Mouse (Mus musculus) cerebellum, adult 18-20 months (tissue): ENCODE results near the gene Wfdc1.

ENCODE experiments used
- DNase-seq, 2 experiments: peaks; one replicate each; pipeline ENCODE4 v3.0.0; 2021

Wfdc1 gene

DNA sequence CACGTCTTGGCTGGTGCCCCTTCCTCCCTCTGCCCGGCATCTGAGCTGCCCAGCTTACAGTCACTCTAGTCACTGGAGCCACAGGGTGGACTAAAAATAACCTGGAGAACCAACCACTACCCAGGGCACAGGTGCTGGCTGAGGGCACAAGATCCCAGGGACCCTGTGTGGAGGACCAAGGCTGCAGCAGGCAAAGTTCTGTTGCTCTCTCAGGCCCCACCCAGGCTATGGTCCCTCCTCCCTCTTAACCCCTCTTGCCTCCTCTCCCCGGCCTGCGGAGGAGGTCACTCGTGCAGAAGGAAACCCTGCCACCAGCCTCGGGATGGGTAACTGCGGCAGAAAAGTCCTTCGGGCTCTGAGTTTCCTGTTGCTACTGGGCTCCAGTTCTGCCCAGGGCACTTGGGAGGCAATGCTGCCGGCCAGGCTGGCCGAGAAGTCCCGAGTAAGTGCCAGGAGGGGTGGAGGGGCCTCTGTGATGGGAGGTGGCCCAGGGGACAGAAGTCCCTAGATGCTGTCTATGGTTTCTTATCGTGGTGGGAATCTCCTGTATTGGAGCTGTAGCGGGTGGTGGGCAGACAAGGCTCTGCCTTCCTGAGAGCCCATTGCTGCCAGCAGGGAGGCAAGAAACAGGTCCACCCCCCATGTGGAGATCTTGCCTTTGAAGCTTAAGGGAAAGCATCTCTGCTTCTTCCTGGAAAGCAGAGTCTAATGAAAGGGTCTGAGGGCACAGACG, at the start of gene Wfdc1:
Gene Wfdc1 (plus strand): TSS at position 147 of the 733 bp plus-strand sequence.
- no peak for DNase-seq

DNA sequence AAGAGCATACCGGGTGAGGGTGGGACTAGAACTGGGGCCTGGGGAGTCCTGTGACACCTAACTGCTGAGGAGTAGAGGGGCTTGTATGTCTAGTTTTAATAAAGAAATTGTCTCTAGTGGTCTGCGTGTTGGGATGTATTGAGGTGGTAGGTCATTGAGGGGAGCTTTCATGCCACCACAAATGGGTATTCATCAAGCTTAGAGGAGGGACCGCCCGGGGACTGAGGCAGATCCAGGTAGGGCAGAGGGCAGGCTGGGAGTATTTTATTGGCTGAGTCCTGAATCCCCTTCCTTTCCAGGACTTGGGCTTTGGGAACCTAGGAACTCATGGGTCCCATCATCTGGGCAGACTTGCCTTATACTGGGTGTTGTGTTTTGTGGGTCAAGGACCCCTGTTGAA, 49.4 kb upstream of the Wfdc1 start:
- no peak for DNase-seq

DNA sequence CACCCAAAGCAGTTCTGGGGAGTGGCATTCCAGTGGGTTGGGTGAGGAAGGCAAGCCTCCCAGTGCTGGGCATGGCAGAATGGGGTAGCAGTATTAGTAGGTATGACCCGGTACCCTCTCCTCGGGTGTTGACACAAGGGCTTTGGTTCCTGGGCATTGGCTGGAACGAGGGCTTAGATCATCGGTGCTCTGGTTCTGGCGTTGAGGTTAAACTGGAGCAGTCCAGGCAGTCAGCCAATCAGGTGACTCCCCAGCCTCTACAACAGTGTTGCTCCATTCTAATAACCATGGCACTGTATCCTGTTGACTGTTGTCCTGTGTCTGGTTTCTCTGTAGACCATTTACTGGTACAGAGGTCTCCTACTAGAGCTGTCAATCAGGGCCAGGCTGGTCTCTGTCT, 48.6 kb upstream of the Wfdc1 start:
- no peak for DNase-seq

DNA sequence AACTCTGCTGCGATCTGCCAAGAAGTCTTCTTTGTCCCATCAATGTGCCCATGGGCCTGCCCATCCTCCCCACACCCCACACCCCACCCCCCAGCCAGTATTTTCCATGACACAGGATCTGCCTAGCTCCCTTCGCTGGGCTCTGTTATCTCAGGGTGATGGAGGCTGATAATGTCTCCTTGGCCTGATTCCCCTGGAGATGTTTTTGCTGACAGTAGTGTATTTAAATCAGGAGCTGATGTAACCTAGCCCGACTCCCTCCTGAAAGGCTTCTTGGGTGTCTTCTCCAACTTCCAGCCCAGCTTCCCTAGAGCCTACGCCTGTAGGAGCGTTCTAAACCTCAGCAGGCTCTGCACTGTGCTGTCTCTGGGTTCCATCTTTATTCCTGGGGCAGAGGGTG, 47.3 kb upstream of the Wfdc1 start:
- no peak for DNase-seq

DNA sequence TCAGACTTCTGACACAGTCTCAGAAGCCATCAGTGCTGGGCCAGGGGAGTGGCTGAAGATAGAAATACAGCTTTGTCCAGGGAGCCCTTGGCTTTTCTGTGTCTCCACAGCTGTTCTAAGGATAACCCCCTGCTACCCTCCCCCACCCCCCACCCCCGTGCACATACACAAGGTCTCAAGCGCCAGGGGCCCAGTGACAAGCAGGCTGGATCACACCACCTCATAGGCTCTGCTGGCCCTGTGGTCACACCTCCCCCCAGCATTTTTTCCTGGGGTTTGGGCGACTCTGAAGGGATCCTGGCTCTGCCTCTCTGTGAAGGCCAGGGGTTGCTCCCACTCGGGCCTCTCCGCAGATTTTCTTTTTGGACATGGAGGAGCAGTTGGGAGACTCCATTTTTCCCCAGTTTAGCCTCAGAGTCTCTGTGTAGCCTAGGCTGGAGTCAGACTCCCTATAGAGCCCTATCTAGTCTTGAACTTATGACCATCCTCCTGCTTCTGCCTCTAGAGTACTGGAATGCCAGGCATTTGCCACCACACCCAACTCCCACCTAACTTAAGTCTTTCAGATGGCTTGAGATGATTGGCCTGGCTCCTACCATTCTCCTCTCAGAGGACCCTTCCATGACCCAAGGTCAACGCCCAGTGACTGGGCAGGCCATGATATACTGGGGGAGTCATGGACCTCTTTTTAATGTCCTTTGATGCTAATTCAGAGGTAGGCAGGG, 45.9 kb upstream of the Wfdc1 start:
- DNase-seq: no peak

DNA sequence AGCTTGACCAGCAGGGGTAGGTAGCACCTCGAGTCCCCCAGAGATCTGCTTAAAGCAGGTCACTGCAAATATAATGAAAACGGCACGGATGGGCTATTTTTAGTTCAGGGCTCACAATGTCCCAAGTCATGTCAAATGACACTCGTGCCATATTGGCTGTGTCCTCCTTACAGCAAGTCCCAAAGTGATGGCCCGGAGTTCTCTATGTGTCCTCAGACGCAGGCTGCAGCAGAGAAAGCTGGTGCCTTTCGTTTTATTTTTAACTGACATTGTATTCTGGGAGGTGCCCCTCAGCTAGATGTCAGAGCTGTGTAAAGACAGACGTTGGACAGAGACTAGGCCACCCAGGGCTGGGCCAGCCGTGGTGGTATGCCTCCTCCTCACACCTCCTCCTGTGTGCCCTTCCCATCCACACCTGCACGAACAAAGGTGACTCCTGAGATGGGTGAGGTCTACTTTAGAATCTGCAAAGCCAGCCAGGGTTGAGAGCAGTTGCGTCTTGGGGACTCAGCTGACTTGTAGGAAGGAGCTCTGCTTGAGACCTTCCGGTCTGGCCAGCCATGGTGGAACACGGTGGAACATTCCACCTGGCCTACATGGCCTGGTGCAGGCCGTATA, 45.2 kb upstream of the Wfdc1 start:
- DNase-seq: no peak

DNA sequence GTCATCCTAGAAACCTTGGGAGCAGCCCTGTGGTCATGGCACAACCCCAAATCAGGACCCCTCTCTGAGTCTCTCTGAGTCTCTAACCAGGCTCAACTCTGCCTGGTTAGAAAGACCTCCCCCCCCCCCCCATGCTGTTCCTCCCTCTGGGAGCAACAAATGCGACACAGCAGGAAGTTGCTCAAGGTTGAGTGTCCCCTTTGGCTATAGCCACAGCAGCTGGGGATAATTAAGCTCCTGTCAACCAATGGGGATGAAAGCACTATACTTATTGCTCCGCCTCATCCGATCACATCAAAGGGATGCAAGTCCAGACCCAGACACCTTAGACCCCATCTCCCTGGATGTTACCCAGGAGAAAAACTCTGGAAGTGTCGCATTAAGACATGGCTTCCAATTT, 43.6 kb upstream of the Wfdc1 start:
- no peak for DNase-seq

DNA sequence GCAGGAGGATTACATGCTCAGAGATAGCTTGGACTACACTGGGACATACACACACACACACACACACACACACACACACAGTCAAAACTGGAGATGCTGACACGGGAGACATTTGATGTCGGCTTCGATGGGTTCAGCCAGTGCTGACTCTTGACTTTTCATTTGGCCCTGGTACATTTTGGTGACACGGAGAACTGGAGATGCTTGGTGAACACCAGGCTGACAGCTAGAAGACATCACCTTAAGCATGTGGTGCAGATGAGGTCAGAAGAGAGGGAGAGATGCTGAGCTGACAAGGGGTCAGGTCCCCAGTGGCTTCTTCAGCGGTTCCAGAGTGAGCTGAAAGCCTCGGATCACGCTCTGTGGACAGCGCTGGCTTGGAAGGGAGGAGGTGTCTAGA, 43.1 kb upstream of the Wfdc1 start:
- no peak for DNase-seq

DNA sequence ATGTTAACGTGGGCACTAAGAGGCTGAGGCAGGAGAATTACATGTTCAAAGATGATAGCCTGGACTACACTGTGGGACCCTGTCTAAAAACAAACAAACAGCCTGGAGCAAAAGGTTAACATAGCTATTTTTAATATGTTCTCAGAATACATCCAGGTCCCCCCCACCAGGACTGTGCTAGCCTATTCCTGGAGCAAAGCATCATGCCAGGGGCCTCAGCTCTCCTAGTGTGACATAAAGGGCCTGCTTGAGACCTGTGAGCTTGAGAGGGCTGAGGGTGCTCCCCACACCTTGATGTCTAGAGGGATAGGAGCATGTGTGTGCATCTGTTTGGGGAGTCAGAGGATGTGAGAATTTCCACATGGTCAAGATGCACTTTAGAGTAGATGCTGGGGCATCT, 42.4 kb upstream of the Wfdc1 start:
- no peak for DNase-seq

DNA sequence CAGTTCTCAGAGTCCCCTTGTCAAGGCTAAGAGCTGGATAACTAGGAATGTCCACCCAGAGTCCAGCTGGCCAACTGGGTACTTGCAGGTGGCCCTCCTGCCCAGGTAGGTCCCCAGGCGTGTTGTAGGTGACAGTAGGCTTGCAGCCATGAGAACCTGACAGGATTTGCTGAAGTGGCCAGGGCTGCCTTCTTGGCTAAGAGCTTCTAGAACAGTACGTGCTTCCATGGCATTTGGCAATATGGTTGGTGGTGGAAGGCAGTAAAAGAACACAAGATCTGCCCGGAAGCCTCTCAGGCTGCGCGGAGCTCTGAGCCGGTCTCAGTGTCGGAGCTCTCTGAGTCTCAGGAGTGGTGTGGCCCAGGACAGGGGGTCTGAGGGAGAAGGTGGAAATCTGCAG, 41.2 kb upstream of the Wfdc1 start:
- no peak for DNase-seq

DNA sequence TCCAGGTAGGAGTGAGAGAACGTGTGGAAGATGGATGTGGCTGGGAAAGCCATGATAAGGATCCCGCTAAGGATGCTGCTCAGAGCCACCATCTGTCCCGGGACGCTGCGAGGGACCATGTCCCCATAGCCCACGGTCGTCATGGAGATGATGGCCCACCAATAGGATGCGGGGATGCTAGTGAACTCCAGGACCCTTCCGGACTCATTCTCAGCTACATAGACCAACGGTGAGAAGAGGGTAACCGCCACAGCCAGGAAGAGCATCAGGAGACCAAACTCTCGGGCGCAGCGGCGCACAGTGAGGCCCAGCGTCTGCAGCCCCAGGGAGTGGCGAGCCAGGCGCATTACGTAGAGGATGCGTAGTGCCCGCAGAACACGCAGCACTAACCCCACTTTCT, 40.4 kb upstream of the Wfdc1 start:
- DNase-seq: no peak

DNA sequence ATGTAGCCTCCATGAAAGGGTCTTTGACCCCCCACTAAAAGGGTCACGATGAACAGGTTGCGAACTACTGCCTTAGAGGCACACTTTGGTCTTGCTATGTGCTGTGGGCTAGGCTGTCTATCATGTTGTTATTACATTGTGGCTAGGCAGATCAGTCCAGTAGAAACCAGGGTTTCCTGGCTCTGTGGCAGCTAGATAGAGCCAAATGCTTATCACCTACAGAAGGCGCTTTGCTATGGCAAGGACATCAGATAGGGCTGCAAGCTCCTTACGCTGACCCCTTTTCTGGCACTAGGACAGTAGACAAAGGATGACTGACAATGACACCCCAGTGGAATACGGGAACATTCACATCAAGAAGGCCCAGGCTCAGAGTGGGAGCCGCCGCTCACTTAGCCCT, 39.0 kb upstream of the Wfdc1 start:
- DNase-seq: no peak

DNA sequence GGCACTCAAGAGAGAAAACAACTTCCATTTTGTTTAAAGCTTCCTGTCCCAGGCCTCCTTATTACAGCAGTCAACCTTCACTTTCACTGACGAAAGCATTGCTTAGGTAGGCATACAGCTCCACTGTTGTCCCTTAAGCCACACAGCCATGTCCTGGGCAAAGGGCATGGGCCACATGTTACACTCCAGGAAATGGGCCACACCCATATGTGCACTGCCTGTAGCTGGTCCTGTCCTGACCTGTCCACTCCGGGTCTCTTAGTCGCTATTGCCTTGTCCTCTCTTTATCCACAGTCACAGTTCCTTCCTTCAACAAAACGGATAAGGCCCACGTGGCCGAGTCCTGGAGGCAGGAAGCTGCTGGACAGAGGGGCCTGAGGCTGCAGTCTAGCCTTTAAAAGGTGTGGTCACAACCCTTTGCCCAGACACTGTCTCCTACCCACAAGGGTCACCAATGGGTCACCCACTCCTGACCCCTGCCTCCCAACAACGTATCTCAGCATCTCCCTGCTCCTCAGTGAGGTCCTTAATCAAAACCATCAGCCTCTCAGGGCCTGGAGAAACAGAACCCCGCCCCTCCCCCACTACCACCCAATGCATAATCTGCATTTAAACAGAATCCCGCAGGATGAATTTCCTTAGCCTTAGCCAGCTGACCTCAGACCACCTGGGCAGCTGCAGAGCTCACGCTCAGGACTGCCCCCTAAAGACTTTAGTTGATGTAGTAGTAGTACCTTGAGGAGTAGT, 38.4 kb upstream of the Wfdc1 start:
- DNase-seq: no peak

DNA sequence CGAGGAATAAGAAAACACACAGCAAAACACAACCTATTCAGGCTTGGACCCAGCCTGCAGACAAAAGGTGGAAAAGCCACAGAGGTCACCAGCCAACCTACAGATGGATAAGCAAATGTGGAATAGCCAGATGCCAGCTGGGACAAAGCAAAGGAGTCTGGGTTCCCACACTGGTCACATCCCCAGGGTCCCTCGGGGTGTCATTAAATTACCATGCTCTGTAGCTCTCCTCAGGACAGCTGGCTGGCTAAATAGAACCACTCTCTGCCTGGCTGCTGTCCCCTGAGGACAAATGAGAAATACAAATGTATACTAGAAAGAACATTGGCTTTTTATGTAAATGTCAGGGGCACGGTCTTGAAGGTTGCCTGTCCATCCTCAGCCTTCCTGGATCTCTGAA, 35.3 kb upstream of the Wfdc1 start:
- no peak for DNase-seq

DNA sequence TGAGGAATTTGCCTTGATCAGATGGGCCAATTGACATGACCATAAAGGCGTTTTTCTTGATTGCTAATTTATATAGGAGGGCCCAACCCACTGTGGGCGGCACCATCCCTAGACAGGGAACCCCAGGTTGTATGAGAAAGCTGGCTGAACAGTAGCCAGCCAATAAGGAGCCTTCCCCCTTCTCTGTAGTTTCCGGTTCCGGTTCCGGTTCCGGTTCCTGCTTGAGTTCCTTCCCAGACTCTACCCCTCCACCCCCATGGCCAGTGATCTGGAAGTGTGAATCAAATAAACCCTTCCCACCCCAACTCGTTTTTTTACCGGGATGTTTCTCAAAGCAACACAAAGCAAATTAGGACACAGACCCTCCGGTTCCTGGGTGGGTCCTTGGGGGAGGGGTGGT, 33.9 kb upstream of the Wfdc1 start:
- no peak for DNase-seq

DNA sequence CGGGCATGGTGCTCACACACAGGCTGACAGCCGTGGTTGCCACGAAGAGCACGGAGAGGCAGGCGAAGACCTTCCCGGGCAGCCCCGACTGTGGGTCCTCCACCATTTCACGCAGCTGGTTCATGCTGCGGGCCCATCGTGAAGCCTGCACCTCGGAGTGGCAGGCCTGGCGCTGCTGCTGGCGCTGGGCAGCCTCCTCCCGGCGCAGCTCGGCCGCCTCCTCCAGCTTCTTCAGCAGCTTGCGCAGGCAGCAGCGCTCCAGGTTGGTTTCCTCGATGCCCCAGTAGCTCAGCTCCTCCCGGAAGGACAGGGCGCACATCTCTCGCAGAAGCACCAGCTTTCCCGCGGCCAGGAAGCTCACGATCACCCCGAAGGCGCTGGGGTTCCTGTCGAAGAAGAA, 33.3 kb upstream of the Wfdc1 start:
- no peak for DNase-seq

DNA sequence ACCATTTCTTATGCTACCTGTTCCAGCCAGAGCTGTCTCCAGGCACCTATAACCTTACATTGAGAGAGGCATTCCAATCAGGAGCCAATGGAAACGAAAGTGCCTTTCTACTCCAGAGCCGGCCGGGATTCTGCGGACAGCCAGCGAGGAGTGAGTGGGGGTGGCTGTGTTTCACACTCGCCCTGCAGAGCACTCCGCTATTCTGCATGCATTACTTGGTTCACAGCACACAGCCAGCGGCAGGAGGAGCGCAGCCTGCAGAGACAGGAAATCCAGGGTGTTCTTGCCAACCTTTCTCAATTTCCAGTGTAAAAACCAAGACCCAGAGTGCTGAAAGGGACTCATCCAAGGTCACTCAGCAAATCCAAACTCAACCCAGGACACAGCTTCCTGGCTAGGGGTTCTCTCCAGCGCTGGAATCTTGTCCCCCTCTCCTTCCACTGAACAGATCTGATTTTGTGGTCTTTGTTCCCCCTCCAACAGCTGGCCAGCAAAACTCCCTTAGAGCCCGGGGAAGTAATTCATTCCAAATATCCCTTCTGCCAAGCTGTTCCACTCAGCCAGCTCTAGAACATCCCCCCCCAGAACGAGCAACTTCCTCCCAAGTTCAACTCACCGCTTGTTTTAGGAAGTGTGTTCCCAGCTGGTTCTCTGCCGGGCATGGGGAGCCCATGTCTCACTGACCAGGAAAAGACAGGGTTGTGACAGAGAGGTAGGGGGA, 31.4 kb upstream of the Wfdc1 start:
- DNase-seq: no peak

DNA sequence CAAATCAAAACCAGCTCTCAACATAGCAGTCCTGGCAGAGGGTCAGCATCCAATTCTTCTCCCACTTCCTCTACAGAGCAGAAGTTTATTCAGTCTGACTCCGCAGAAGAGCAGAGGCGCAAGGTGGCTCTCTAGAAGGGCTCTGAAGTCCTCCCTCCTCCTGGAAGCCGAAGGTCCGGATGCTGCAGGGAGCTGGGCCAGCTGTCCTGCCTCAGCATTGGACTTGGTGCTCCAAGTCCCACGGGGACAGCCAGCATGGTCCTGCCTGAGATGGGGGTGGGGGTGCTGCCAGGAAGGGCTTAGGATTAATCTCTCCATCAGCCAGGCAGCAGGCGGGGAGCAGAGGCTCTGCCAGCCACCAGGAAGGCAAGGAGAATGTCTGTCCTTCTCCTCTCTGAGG, 30.8 kb upstream of the Wfdc1 start, which contains the start of gene Kcng4:
Gene Kcng4 (minus strand): TSS at position 303 of the 400 bp plus-strand sequence.
- DNase-seq: peak in 1 of 2 experiments; percentile 9

DNA sequence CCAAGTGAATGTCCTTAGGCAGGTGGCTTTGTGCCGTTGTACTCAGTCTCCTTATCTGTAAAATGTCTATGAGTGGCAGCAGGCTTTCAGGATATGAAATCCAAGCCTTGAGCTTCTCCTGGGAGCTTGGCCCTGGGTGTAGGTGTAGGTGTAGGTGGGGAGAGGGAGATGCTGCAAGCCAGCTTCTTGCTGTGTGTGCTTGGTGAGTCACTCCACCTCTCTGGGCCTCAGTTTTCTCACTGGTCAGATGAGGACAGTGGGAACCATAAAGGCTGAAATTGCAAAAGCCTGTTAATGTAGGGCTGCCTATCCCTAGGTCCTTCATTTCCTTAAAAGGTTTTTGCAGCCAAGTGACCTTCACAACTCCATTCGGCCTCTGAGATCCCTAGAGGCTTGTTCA, 30.2 kb upstream of the Wfdc1 start:
- DNase-seq: no peak

DNA sequence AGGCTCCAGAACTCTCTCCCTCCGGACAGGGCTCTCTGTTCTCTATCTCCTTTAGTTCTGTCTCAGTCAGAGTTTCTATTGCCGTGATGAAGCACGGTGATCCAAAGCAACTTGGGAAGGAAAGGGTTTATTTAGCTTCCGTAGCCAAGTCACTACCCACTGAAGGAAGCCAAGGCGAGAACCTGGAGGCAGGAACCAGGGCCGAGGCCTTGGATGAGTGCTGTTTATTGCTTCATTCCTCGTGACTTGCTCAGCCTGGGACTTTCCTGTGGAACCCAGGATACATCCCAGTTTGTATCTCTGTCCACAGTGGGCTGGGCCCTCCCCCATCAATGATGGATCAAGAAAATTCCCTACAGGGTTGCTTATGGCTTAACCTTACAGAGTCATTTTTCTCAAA, 29.4 kb upstream of the Wfdc1 start:
- DNase-seq: no peak

DNA sequence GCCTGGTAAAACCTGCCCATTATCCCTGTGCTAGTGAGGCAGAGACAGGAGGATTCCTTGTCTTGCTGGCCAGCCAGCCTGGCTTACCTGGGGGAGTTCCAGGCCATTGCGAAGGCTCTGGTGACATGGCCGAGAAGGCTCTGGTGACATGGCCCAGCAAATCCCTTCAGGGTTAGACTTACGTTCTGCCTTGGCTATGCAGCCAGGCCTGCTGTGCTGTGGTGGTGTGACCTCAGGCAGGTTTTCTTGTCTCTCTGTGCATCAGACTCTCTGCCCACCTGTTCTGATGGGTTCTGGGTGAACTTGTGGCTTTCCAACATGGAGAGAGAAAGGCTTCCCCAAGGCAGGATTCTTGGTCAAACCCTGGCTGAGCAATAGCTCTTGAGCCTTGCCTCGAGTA, 28.8 kb upstream of the Wfdc1 start:
- DNase-seq: no peak

DNA sequence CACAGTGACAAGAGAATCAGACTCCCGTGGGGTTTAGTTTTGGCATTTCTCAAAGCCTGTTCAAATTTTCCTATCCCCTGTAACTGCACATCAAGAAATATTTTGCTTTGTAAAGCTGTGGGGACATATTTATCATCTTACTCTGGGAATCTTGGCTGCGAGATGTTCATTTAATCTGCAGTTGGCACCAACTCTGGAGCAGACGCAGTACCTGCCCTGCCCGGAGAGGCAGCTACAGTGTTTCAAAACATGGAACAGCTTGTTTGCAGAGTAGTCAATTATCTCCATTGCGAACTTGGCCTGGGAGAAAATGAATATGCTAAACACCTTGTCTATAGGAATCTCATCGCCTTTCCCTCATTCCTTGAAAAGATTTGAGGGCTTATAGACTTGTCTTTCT, 27.9 kb upstream of the Wfdc1 start:
- no peak for DNase-seq

DNA sequence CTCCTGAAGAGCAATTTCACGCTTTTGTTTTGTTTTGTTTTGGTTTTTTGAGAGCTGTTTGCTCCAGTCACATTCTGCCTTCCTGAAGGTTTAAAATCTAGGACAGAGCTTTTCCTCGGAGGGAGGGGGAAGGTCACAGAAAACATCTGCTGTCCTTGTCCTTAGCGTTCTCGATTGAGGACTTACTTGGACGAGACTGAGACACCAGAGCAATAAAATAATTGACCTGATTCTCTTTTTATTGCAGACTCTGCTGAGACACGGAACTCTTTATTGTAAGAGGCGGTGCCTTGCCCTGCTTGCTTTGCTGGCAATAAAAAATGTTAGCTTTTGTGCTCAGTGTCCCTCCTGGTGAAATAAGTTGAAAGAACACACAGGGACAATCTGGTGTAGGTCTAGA, 26.4 kb upstream of the Wfdc1 start:
- peak in 1 of 2 experiments; percentile 17 for DNase-seq
